Mouse (Mus musculus): ENCODE measurements at regions not wholly inside any gene's neighbourhood (a gene's known extent, or its start where the extent isn't known, plus 50 kb on each side); places are given as distances from the start of the nearest gene placed in this dataset.

- ATAC-seq (ENCODE audit: insufficient read depth, low read depth): no peak
- Histone ChIP-seq H3K4me3 (ENCODE audit: low read depth, low read length) (no peak overlapping the region), H3K4me2 (ENCODE audit: low read depth, low read length) (no peak overlapping the region), H3K9me3 (replicated peaks; ENCODE audit: control insufficient read depth, low read length) (no peaks in the 10 kb centered on the region), H3K27ac (ENCODE audit: low read depth) (no peak overlapping the region), H3K9ac (replicated peaks; ENCODE audit: low read depth, low read length) (no peak overlapping the region), H3K36me3 (replicated peaks; ENCODE audit: control insufficient read depth, insufficient read depth, low read length) (no peaks in the 10 kb centered on the region), H3K4me1 (ENCODE audit: control insufficient read depth, insufficient read depth) (no peaks in the 10 kb centered on the region), H3K27me3 (ENCODE audit: control insufficient read depth, insufficient read depth, low read length) (0 out of 2 replicates have a peak, but pooled peaks cover 3% of the 10 kb centered on the region)
- TF ChIP-seq EP300 (IDR thresholded peaks at IDR 0.05; ENCODE audit: low read depth) (no peak), CTCF (IDR thresholded peaks at IDR 0.05; ENCODE audit: low read depth) (no peak)
- 83% methylated on average over 5 of the region's 5 CpGs for WGBS
- DNase-seq (ENCODE audit: low spot score): no peak
Observed at GRCm38 (mm10) chr9:61795910-61796309, 118.4 kb downstream of the Rplp1 start.

GRCm38 (mm10) chr9:61791435-61792064 is 122.8 kb downstream of the Rplp1 start:
- Histone ChIP-seq H3K27ac (ENCODE audit: low read depth) (no peak overlapping the region), H3K36me3 (replicated peaks; ENCODE audit: control insufficient read depth, insufficient read depth, low read length) (no peaks in the 10 kb centered on the region), H3K27me3 (ENCODE audit: control insufficient read depth, insufficient read depth, low read length) (0 out of 2 replicates have a peak, but pooled peaks cover 4% of the 10 kb centered on the region), H3K4me3 (ENCODE audit: low read depth, low read length) (no peak overlapping the region), H3K4me2 (ENCODE audit: low read depth, low read length) (no peak overlapping the region), H3K9me3 (replicated peaks; ENCODE audit: control insufficient read depth, low read length) (no peaks in the 10 kb centered on the region), H3K4me1 (ENCODE audit: control insufficient read depth, insufficient read depth) (no peaks in the 10 kb centered on the region), H3K9ac (replicated peaks; ENCODE audit: low read depth, low read length) (no peak overlapping the region)
- TF ChIP-seq CTCF (IDR thresholded peaks at IDR 0.05; ENCODE audit: low read depth) (no peak), EP300 (IDR thresholded peaks at IDR 0.05; ENCODE audit: low read depth) (no peak)
- no peak for ATAC-seq (ENCODE audit: insufficient read depth, low read depth)
- 71% methylated on average over 11 of the region's 11 CpGs for WGBS
- DNase-seq (ENCODE audit: low spot score): no peak

- H3K36me3 ChIP-seq (replicated peaks; ENCODE audit: control insufficient read depth, insufficient read depth, low read length): no peaks in the 10 kb centered on the region
Observed at GRCm38 (mm10) chr9:61790849-61791248, 123.5 kb downstream of the Rplp1 start.

GRCm38 (mm10) chr9:61789066-61789897 is 125.1 kb downstream of the Rplp1 start:
- ATAC-seq (ENCODE audit: insufficient read depth, low read depth): no peak

More at GRCm38 (mm10) chr9:61790849-61791248, 123.5 kb downstream of the Rplp1 start:
- Histone ChIP-seq H3K27me3 (ENCODE audit: control insufficient read depth, insufficient read depth, low read length) (0 out of 2 replicates have a peak, but pooled peaks cover 4% of the 10 kb centered on the region), H3K4me1 (ENCODE audit: control insufficient read depth, insufficient read depth) (no peaks in the 10 kb centered on the region), H3K4me2 (ENCODE audit: low read depth, low read length) (no peak overlapping the region), H3K9ac (replicated peaks; ENCODE audit: low read depth, low read length) (no peak overlapping the region), H3K27ac (ENCODE audit: low read depth) (no peak overlapping the region), H3K4me3 (ENCODE audit: low read depth, low read length) (no peak overlapping the region), H3K9me3 (replicated peaks; ENCODE audit: control insufficient read depth, low read length) (no peaks in the 10 kb centered on the region)
- 67% methylated on average over 2 of the region's 2 CpGs for WGBS
- ATAC-seq (ENCODE audit: insufficient read depth, low read depth) (no peak), DNase-seq (ENCODE audit: low spot score) (no peak)
- TF ChIP-seq CTCF (IDR thresholded peaks at IDR 0.05; ENCODE audit: low read depth) (no peak), EP300 (IDR thresholded peaks at IDR 0.05; ENCODE audit: low read depth) (no peak)

GRCm38 (mm10) chr9:61781469-61781868 is 132.9 kb downstream of the Rplp1 start:
- no peak overlapping the region for H3K4me3 ChIP-seq (ENCODE audit: low read depth, low read length)
- WGBS: 78% methylated on average over 8 of the region's 8 CpGs
- no peak overlapping the region for H3K9ac ChIP-seq (replicated peaks; ENCODE audit: low read depth, low read length)
- no peaks in the 10 kb centered on the region for H3K36me3 ChIP-seq (replicated peaks; ENCODE audit: control insufficient read depth, insufficient read depth, low read length)
- H3K4me1 ChIP-seq (ENCODE audit: control insufficient read depth, insufficient read depth): no peaks in the 10 kb centered on the region
- no peak overlapping the region for H3K4me2 ChIP-seq (ENCODE audit: low read depth, low read length)
- H3K27me3 ChIP-seq (ENCODE audit: control insufficient read depth, insufficient read depth, low read length): peaks cover 40% of the 10 kb centered on the region; the same call in 1 of the 2 replicates
- DNase-seq (ENCODE audit: low spot score) (no peak), ATAC-seq (ENCODE audit: insufficient read depth, low read depth) (no peak)
- no peak for TF ChIP-seq EP300 (IDR thresholded peaks at IDR 0.05; ENCODE audit: low read depth)
- TF ChIP-seq CTCF (IDR thresholded peaks at IDR 0.05; ENCODE audit: low read depth): no peak
- no peak overlapping the region for H3K27ac ChIP-seq (ENCODE audit: low read depth)
- H3K9me3 ChIP-seq (replicated peaks; ENCODE audit: control insufficient read depth, low read length): no peaks in the 10 kb centered on the region

More at GRCm38 (mm10) chr9:61789066-61789897, 125.1 kb downstream of the Rplp1 start:
- no peak for TF ChIP-seq EP300 (IDR thresholded peaks at IDR 0.05; ENCODE audit: low read depth)
- TF ChIP-seq CTCF (IDR thresholded peaks at IDR 0.05; ENCODE audit: low read depth): no peak
- H3K9me3 ChIP-seq (replicated peaks; ENCODE audit: control insufficient read depth, low read length): no peaks in the 10 kb centered on the region
- no peaks in the 10 kb centered on the region for H3K4me1 ChIP-seq (ENCODE audit: control insufficient read depth, insufficient read depth)
- H3K4me3 ChIP-seq (ENCODE audit: low read depth, low read length): no peak overlapping the region
- no peak overlapping the region for H3K9ac ChIP-seq (replicated peaks; ENCODE audit: low read depth, low read length)
- WGBS: 71% methylated on average over 8 of the region's 8 CpGs
- H3K27me3 ChIP-seq (ENCODE audit: control insufficient read depth, insufficient read depth, low read length): 0 out of 2 replicates have a peak, but pooled peaks cover 9% of the 10 kb centered on the region
- no peak overlapping the region for H3K4me2 ChIP-seq (ENCODE audit: low read depth, low read length)
- H3K36me3 ChIP-seq (replicated peaks; ENCODE audit: control insufficient read depth, insufficient read depth, low read length): no peaks in the 10 kb centered on the region
- no peak for DNase-seq (ENCODE audit: low spot score)
- H3K27ac ChIP-seq (ENCODE audit: low read depth): no peak overlapping the region
